Mouse (Mus musculus): ENCODE data around the gene Aatf. TPM values are rescaled to one million over a fixed set of nuclear protein-coding genes. Genes with fewer than 3 reads are reported as not detected.

The Aatf gene
- polyA plus RNA-seq (2015; fragmentation: Nextera tagmentation; extraction: Ambion mirVana) = 54.0 and 54.8 TPM in 2 replicates

- WGBS = under 1% methylated on average over 80 of the region's 80 CpGs
- peak within 1 kb of the TSS; percentile 73 for H3K27ac ChIP-seq (replicated peaks)
- peaks cover 16% of the 10 kb centered on the region for H3K4me1 ChIP-seq
- ATAC-seq (replicated peaks) = peak; percentile 99
- peak within 1 kb of the TSS; percentile 73 for H3K4me3 ChIP-seq
- peaks cover 38% of the 10 kb centered on the region for H3K27me3 ChIP-seq
- peak within 1 kb of the TSS; percentile 91 for H3K4me2 ChIP-seq (replicated peaks)
- H3K9me3 ChIP-seq = no peaks in the 10 kb centered on the region
- H3K36me3 ChIP-seq = peaks cover 17% of the 10 kb centered on the region
- H3K9ac ChIP-seq (replicated peaks) = peak within 1 kb of the TSS; percentile 72
These were observed at the start of gene Aatf for GRCm38 (mm10) chr11:84513171-84514116. Aatf (minus strand) TSS chr11:84513522.

DNA sequence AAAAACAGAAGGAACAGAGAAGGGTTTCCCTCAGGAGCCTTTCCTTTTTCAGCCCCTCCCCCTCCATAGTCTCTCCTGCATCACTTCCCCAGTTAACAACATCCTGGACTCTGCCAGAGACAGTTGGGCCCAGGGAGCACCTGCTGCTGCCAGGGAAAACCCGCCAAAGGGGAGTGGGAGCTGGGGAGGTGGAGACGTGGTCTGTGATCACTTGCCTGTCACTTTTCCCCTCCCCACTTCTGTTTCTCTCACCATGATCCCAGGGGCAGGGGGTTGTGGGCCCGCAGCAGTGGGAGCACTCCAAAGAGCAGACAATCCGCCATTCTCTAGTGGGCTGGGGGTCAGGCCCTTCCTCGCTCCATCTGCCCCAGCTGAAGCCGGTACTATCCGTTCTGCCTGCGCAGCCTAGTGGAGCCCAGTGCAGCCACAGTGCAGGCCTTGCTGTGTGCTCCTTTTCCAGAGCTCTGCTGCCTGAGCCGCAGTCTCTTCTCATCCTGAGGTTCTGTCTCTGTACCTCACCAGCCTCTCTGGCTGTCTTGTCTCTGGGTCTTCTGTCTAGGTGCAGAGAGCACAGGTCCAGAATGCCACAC lies 49.5 kb upstream of the Aatf start:
- WGBS = 20% methylated on average over 9 of the region's 9 CpGs

GRCm38 (mm10) chr11:84561546-84561945 lies 48.2 kb upstream of the Aatf start:
- Histone ChIP-seq H3K4me2 (replicated peaks) (no peak overlapping the region), H3K4me1 (peaks cover 26% of the 10 kb centered on the region), H3K9me3 (no peaks in the 10 kb centered on the region), H3K9ac (replicated peaks) (no peak overlapping the region), H3K4me3 (no peak overlapping the region), H3K36me3 (no peaks in the 10 kb centered on the region), H3K27ac (replicated peaks) (0 out of 2 replicates have a peak overlapping the region, but pooled peaks have one; percentile 21), H3K27me3 (peaks cover 20% of the 10 kb centered on the region; the same call in 1 of the 2 replicates)
- no peak for ATAC-seq (replicated peaks)
- 56% methylated on average over 5 of the region's 5 CpGs for WGBS

More for the DNA sequence above, 49.5 kb upstream of the Aatf start:
- Histone ChIP-seq H3K27me3 (peaks cover 12% of the 10 kb centered on the region; the same call in 1 of the 2 replicates), H3K9ac (replicated peaks) (no peak overlapping the region), H3K4me1 (peaks cover 26% of the 10 kb centered on the region), H3K36me3 (no peaks in the 10 kb centered on the region), H3K9me3 (no peaks in the 10 kb centered on the region), H3K4me3 (no peak overlapping the region), H3K27ac (replicated peaks) (no peak overlapping the region), H3K4me2 (replicated peaks) (no peak overlapping the region)
- ATAC-seq (replicated peaks) = peak; percentile 32; the same call in 1 of the 2 replicates

GRCm38 (mm10) chr11:84553821-84554450 lies 40.6 kb upstream of the Aatf start:
- no peak overlapping the region for H3K4me2 ChIP-seq (replicated peaks)
- H3K27ac ChIP-seq (replicated peaks) = no peak overlapping the region
- H3K9ac ChIP-seq (replicated peaks) = no peak overlapping the region
- ATAC-seq (replicated peaks) = peak; percentile 55; the same call in 1 of the 2 replicates
- no peak overlapping the region for H3K4me3 ChIP-seq
- H3K9me3 ChIP-seq = no peaks in the 10 kb centered on the region
- peaks cover 3% of the 10 kb centered on the region for H3K4me1 ChIP-seq
- H3K27me3 ChIP-seq = peaks cover 41% of the 10 kb centered on the region
- H3K36me3 ChIP-seq = no peaks in the 10 kb centered on the region
- WGBS = 53% methylated on average over 14 of the region's 14 CpGs

DNA sequence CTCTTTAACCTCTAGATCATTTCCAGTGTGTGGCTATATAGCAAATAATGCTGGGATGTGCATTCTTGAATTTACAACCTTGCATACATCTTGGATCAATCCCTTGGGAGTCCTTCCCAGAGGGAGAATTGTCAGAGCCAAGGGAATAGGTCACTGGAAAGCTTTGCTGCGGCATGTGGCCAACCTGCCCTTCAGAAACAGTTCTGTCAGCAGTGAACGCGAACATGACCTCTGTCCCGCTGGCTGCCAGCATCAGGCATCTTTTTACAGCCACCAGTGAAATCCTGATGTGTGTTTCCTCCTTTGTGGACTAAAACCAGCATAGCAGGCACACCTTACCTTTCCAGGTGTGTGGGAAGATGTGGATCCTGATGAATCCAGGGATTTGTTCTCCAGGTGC lies 38.0 kb upstream of the Aatf start:
- Histone ChIP-seq H3K4me3 (no peak overlapping the region), H3K27me3 (peaks cover 47% of the 10 kb centered on the region), H3K9ac (replicated peaks) (no peak overlapping the region), H3K4me2 (replicated peaks) (no peak overlapping the region), H3K4me1 (peaks cover 15% of the 10 kb centered on the region), H3K27ac (replicated peaks) (no peak overlapping the region), H3K9me3 (no peaks in the 10 kb centered on the region), H3K36me3 (no peaks in the 10 kb centered on the region)
- WGBS = 83% methylated on average over 4 of the region's 4 CpGs
- ATAC-seq (replicated peaks) = no peak

DNA sequence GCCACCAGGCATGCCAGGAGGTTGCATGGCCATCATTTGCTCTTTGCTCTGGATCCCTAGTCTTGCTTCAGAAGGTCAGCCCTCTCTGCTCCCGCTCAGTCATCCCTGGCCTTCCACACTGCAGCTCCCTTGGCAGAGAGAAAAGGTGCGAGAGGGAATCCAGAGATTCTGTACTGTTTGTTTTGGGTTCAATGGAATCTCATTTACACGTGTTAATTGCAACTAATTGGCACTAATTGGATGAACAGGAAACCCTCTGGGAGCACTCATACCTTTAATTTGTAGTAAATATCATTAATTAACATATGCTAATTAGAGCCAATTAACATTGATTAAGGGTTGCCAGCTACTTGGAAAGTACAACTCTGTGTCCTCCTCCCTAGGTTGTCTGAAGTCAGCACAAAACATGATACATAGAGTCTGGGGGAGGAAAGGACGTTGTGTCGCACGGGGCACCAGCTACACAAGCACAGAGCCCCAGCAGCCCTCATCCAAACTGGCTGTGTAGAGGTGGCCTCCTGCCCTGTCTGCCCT lies 36.0 kb upstream of the Aatf start:
- ATAC-seq (replicated peaks) = peak; percentile 57; the same call in 1 of the 2 replicates
- H3K27me3 ChIP-seq = peaks cover 60% of the 10 kb centered on the region

DNA sequence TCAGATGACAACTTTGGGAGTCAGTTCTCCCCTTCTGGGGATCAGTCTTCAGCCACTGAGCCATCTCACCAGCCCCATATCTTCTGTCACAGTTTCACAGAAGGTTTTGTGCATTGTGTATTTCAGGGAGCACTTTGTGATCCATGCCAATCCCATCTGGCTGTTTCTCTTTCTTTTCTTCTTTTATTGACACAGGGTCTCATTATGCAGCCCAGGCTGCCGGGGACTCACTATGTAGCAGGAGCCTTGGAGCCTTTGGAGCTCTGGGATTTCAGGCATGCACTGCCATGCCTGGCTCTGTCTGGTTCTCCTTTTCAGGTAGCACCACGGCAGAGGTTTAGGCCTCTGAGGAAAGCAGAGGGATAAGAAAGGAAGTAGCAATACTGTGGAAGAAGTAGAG lies 35.0 kb upstream of the Aatf start:
- no peaks in the 10 kb centered on the region for H3K36me3 ChIP-seq
- ATAC-seq (replicated peaks) = no peak
- H3K27me3 ChIP-seq = peaks cover 70% of the 10 kb centered on the region
- H3K9me3 ChIP-seq = no peaks in the 10 kb centered on the region
- peaks cover 15% of the 10 kb centered on the region for H3K4me1 ChIP-seq
- 18% methylated on average over 2 of the region's 2 CpGs for WGBS
- no peak overlapping the region for H3K4me3 ChIP-seq
- no peak overlapping the region for H3K27ac ChIP-seq (replicated peaks)
- no peak overlapping the region for H3K9ac ChIP-seq (replicated peaks)
- H3K4me2 ChIP-seq (replicated peaks) = no peak overlapping the region

More for the DNA sequence above, 36.0 kb upstream of the Aatf start:
- H3K4me3 ChIP-seq = no peak overlapping the region
- no peak overlapping the region for H3K9ac ChIP-seq (replicated peaks)
- H3K27ac ChIP-seq (replicated peaks) = no peak overlapping the region
- H3K9me3 ChIP-seq = no peaks in the 10 kb centered on the region
- WGBS = 20% methylated on average over 6 of the region's 6 CpGs
- peaks cover 15% of the 10 kb centered on the region for H3K4me1 ChIP-seq
- H3K4me2 ChIP-seq (replicated peaks) = no peak overlapping the region
- H3K36me3 ChIP-seq = no peaks in the 10 kb centered on the region

DNA sequence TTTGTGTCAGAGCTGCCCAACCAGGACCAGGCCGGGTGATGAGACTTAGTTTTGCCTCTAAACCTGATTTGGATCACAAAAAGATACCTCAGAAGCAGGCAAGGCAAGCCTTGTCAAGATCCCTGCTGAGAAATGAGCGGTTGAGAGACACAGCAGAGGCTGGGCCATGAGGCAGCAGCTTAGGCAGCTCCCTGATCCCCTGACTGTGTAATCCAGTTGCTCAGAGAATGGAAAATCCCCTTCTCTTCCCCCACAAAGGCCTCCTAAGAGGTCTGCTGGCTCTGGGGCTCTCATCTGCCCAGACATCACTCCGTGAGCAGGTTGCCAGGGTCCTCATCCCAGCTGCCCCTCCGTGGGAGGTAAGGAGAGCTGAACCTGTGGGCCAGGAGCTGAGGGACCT lies 26.7 kb upstream of the Aatf start:
- ATAC-seq (replicated peaks) = no peak
- Histone ChIP-seq H3K4me3 (no peak overlapping the region), H3K4me2 (replicated peaks) (no peak overlapping the region), H3K4me1 (no peaks in the 10 kb centered on the region), H3K9me3 (no peaks in the 10 kb centered on the region), H3K27me3 (peaks cover 88% of the 10 kb centered on the region), H3K27ac (replicated peaks) (no peak overlapping the region), H3K9ac (replicated peaks) (no peak overlapping the region), H3K36me3 (no peaks in the 10 kb centered on the region)
- WGBS = 6% methylated on average over 4 of the region's 4 CpGs

DNA sequence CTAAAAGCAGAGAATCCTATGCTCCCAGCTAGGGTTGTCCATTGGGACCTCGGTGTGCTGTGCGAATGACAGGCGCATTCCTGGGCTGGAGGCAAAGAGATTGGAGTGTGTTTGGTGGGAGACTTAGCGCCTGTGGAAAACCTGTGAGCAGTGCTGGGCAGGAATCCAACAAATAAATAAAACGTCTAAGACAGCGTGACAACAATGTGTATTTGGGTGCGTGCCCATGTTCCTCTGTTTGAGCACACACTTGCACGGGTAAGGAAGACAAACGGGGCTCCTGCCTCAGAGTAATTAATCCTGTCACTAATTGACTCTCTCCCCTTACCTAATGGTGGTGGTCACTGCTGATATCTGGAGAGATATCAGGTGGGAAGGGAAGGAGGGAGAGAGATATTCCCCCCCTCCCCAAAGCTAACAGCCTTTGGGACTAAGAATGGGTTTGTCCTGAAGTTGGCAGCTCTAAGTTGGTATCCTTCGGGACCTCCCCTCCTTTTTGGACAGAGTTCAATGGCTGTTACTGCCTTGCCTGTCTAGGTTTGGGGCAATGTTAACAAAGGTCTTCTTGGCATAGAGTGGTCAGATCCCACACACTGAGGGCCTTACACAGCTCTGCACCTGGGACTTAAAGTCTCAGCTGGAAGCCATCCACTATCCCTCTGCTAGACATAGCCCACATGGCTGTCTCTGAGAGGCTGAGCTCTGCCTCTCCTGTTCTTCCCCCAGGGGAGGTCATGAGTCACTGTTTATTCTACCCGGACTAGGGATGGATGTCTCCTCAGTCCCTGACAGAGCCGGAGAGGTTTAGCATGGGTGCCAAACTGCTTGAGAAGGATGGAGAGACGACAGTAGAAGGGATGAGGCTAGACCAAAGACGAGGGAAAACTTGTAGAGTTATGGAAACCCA lies 16.7 kb upstream of the Aatf start:
- Histone ChIP-seq H3K27ac (replicated peaks) (no peak overlapping the region), H3K27me3 (peaks cover 96% of the 10 kb centered on the region), H3K9me3 (no peaks in the 10 kb centered on the region), H3K4me3 (no peak overlapping the region), H3K36me3 (no peaks in the 10 kb centered on the region), H3K4me1 (peaks cover 27% of the 10 kb centered on the region), H3K9ac (replicated peaks) (no peak overlapping the region), H3K4me2 (replicated peaks) (no peak overlapping the region)
- ATAC-seq (replicated peaks) = no peak
- 8% methylated on average over 14 of the region's 14 CpGs for WGBS

DNA sequence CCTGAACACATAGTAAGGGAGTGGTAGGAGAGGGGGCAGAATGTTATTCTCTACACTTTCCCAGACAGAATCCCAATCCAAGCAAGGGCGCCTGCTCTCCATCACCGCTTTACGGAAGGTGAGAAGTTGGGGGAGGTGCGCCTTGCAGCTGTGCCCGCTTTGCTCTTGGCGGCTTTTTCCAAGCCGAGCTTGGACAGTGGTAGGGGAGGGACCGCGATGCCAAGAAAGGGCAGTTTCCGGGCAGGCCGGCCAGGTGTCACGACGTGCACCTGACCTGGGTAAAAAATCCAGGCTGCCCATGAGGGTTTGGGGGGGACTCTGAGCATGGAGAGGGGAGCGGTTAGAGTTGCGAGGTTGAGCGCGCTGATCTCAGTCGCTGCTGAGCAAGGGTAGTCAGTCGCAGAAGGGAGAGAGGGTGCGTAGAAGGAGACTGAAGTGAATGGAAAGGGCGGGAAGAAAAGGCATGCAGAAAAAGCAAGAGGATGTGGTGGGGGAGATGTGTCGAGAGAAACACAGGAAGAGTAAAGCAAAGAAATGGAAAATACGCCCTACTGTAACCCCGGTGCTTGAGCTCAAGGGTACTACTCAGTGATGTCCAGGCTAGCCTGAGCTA lies 15.9 kb upstream of the Aatf start:
- ATAC-seq (replicated peaks) = 0 out of 2 replicates have a peak, but pooled peaks have one; percentile 29
- Histone ChIP-seq H3K4me3 (peak overlapping the region; percentile 11; the same call in 1 of the 2 replicates), H3K4me2 (replicated peaks) (peak overlapping the region; percentile 21), H3K4me1 (peaks cover 34% of the 10 kb centered on the region), H3K36me3 (no peaks in the 10 kb centered on the region), H3K9ac (replicated peaks) (no peak overlapping the region), H3K27me3 (peaks cover 96% of the 10 kb centered on the region), H3K9me3 (no peaks in the 10 kb centered on the region), H3K27ac (replicated peaks) (no peak overlapping the region)
- WGBS = under 1% methylated on average over 24 of the region's 24 CpGs

Measured in forebrain, embryonic 15.5 days (tissue).